Mouse (Mus musculus) lung, postnatal 25 days (tissue): ENCODE data around the gene Arhgap24.

Source experiments
- DNase-seq: peaks from one replicate; pipeline ENCODE4 v3.0.0; 2022; ENCODE audit warnings: low spot score

The Arhgap24 gene

DNA sequence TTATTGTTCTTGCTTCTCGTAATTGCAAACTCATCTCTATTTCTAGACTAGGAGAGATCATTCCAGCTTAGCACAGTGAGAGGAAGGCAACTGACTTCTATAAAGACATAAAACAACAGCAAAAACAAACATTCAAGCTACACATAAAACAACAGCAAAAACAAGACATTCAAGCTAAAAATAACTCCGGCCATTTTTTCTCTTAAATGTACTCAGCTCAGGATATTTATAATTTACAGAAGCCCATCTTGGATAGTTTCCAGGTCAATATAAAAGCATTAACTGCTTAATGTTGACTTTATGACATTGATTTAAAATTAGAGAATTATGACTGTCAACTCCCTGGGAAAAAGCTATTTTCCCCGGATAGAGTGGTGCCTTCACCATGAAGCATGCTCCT lies 262.2 kb downstream of the Arhgap24 start:
- no peak for DNase-seq

GRCm38 (mm10) chr5:102744051-102744450 lies 262.9 kb downstream of the Arhgap24 start:
- no peak for DNase-seq

DNA sequence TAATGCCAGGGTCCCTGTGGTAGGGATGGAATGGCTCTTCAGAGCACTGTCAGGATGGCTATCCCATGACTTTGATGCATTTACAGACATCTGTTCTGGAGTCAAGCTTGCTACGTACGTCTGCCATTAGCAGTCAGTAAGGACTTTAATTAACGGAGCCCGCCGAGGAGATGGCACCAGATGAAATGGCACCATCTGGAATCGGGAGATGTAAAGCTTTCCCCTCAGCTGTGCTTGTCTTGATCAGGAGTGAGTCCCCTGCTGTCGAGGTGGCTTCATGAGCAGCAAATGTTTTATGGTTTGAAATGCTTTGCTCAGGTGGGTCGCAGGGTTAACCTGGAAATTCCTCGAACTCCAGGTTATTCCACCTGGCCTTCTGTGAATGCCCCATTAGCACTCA lies 267.0 kb downstream of the Arhgap24 start:
- DNase-seq = no peak

DNA sequence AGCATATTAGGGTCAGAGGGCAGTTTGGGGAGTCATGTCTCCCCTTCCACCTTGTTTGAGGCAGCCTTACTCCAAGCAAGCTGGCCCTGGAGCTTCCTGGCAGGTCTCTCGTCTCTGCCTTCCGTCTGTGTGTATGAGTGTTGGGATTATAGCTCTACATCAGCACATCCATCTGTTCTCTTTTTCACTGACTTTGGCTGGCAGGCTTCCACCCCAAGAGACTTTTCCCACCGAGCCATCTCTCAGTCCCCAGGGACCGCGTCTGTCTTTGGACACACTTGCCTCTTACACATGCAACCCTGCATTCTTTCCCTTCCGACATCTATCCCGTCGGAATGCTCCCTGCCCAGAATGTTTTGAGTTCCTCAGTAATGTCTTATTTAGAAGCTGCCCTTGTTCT lies 267.8 kb downstream of the Arhgap24 start:
- DNase-seq = no peak

DNA sequence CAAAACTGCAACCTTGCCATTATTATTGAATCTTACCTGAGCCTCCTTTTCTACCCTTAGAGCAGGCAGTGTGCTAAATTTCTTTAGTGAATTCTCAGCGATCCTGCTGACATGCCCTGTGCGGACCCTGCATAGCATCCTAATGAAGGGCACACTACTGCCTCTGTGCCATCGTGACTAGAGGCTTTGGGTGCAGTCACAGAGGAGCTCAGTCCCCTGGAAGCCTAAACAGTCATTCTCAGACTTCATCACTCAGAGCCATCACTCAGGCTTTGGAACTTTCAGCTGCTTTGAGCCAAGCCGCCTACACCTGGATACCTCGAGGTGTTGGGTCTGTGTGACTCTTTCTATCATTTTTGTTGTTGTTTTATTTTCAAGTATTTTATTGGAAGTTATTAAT lies 269.5 kb downstream of the Arhgap24 start:
- DNase-seq = no peak

GRCm38 (mm10) chr5:102751661-102752307 lies 270.6 kb downstream of the Arhgap24 start:
- no peak for DNase-seq

GRCm38 (mm10) chr5:102752308-102752663 lies 271.1 kb downstream of the Arhgap24 start:
- no peak for DNase-seq

- no peak for DNase-seq
Measured at GRCm38 (mm10) chr5:102757040-102757439, 275.8 kb downstream of the Arhgap24 start.

DNA sequence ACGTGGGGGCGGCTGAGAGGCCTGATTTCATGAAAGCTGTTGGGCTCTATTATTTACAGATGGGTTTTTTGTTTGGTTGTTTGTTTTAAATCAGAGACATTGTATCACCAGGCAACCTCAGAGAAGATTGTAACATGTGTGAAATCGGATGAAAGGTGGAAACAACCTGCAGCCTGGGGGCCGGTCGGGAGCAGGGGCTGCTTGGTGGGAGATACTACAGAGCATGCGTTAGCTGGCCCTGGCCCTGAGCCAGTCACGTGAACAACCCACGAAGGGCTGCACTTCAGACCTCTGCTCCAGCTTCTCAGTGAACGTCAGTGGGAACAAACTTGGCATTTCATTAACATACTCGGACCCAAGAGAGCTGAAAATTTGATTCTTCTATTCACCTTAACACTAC lies 284.5 kb downstream of the Arhgap24 start:
- DNase-seq = no peak

DNA sequence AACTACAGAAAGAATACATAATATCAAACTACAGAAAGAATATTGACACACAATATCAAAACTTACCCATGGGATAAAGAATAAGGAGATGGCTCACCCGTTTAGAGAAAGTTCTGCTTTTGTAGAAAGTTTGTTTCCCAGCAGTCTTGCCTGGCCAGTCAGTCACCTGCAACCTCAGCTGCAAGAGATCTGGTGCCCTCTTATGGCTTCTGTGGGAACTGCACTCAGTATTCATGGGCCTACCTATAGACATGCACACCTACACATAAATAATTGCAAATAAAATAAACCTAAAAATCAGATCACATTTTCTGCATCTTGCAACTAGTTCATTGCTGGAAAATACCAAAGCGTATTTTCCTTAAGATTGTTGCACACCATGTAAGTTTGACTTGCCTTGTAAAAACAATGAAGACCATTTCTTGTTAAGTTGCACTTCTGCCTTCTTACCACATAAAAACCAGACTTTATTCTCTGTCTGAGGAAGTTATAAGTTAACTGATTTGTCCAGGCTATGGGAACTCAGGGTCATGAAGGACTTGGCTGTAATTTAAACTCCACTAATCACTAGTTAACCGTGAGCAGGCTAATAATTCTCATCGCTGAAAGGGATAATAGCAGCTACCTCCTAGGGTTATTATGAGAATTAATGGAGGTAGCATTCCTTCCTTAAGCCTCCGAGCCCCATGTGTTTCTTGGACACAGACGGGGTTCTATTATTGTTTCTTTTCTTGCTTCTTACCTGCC lies 285.3 kb downstream of the Arhgap24 start:
- DNase-seq = peak; percentile 26

GRCm38 (mm10) chr5:102767058-102767444 lies 285.9 kb downstream of the Arhgap24 start:
- no peak for DNase-seq

DNA sequence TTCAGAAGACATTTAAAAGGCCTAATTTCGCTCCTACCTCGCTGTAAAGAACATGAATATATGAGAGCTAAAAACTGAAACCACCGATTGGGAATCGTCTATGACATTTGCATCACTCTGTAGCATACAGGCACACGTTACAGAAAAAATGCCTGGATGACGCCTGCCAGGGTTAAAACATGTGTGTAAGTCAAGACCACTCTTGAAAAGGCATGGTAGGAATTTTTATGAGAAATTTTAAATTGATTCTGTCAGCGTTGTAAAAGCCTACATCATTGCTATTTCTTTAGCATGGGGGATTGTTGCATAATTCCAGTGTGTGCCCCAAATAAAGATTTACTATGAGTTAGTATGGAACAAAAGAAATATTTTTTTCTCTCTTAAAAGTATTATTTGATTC lies 286.6 kb downstream of the Arhgap24 start:
- DNase-seq = no peak

GRCm38 (mm10) chr5:102768385-102769080 lies 287.3 kb downstream of the Arhgap24 start:
- DNase-seq = no peak

DNA sequence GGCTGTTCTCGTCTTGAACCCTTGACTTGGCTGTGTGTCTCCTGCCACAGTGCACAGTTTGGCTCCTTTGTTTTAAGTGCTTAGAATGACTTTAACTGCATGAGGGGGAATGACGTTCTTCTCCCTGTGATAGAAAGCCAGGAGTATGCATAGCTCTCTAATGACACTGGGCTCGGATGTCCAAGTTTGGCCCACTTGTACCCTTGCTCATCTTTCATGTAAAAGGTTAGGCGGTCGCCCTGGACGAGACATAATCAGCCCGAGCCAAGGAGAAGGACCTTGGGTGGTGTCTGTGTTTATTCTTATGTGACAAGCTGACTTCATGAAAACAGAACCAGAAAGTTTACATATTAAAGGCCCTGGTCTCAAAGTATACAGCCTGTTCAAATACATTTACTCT lies 289.4 kb downstream of the Arhgap24 start:
- no peak for DNase-seq

GRCm38 (mm10) chr5:102774500-102774899 lies 293.3 kb downstream of the Arhgap24 start:
- no peak for DNase-seq

GRCm38 (mm10) chr5:102777255-102777654 lies 296.1 kb downstream of the Arhgap24 start:
- no peak for DNase-seq

DNA sequence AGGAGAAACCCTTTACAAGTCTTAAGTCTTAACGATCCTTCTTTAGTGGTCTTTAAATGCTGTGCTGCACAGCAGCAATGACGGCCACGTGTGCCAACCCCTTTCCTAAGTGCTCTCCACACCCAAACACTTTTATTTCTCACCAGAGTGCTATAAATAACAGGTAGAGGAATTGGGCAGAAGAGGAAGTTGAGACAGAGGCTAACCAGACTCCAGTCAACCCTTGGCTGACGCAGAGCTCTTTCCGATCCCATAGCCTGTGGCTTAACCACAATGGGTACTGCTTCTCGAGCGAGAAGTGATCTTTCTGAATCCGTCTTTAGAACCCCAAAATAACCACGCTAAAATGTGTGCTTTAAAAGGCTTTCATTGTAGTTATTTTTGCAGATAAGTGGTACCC lies 296.7 kb downstream of the Arhgap24 start:
- peak; percentile 24 for DNase-seq

DNA sequence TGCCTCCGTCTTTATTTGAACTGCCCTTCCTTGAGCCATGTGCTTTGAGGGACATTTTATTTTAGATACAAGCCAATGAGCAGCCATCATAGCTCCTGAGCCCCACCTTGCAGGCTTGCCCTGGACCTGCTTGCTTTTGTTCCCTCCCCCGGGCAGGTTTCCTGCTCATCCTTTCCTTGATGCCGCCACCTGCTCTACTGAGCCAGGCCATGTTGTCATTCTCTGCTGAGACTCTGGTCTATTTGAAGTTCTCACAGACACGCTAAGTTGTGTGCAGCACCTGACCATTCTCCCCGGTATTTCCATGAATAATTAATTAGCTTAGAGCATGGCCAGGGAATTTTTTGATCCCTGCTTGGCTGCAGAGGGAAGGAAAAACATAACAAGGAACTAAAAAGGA lies 297.1 kb downstream of the Arhgap24 start:
- no peak for DNase-seq

GRCm38 (mm10) chr5:102783585-102783984 lies 302.4 kb downstream of the Arhgap24 start:
- DNase-seq = peak; percentile 37

GRCm38 (mm10) chr5:102786123-102786522 lies 304.9 kb downstream of the Arhgap24 start:
- DNase-seq = no peak

- DNase-seq = peak; percentile 41
Measured at GRCm38 (mm10) chr5:102788437-102788836, 307.2 kb downstream of the Arhgap24 start.

DNA sequence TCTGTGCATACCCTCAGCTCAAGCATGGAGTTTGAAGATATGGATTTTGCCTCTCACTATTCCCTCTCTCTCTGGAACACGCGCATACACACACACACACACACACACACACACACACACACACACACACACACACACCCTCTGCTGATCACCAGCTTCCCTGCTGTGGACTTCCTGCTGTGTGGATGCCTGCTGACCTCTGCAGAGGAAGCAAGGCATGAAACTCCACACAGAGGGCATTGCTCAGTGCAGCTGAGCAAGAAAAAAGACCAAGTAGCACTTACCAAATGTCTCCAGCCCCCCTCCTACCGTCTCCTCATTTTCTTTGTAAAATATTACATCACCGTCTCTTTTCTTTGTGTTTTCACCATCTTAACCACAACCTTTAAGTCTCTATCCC lies 310.1 kb downstream of the Arhgap24 start:
- no peak for DNase-seq

DNA sequence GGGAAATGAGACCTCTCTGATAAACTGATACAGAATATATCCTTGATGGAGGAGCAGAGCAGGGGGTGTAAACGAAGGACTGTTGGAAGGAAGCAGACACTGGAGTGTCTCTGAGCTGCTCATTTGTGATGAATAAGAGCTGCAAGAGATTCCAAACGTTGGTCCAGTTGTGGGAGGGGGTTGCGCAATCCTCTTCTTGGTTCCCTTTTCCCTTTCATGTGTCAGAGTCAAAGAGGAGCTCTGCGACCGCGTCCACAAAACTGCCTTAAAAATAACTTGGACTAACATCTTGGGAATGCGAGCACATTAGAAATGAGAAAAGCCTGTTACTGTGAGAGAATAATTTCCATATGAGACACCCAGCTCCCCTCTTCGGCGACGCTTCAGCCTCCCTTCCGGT lies 312.3 kb downstream of the Arhgap24 start:
- DNase-seq = peak; percentile 51
